ENCODE assay signal across 18 mouse cellular contexts in the genomic region with DNA sequence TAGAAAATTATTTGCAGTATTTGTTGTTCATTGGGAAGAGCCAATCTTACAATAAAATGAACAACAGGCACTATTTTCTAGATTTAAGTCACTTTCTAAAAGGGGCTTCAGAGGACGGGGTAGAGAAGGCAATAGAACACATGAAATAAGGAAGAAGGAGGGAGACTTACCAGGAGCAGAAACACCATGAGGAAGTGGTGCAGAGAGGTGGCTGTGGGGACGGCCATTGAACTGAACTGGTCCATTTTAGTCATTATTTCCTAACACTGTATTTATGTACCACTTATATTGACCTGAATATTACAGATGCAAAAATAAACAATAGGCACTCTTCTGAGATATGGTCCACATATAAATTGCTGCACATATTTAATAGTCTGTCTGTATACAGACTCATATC. TPM values are rescaled to one million over a fixed set of nuclear protein-coding genes. Genes with fewer than 3 reads are reported as not detected.
"Had no signal": no experiment of that assay in that cellular context is flagged by ENCODE, and none has a peak within 500 bp of the region (broad histone marks: within the 10 kb centered on the region; RNA-seq: fewer than 3 reads in every experiment).

No protein-coding gene starts in this region.

- H3K4me1 ChIP-seq: neural tube, embryonic 12.5 days had no signal

- DNase-seq: kidney, adult 8-10 months; kidney, postnatal 25 days; layer of hippocampus, adult 9-11 months; layer of hippocampus, postnatal 36 days; liver; lung, adult 2 months; right cerebral cortex, postnatal 25 days; thymus, postnatal 4 days had no signal

- H3K4me3 ChIP-seq: limb, embryonic 12.5 days; midbrain, embryonic 13.5 days; neural tube, embryonic 12.5 days had no signal

- H3K27me3 ChIP-seq: limb, embryonic 12.5 days; midbrain, embryonic 13.5 days; neural tube, embryonic 12.5 days had no signal

- H3K9ac ChIP-seq: limb, embryonic 12.5 days; liver, embryonic 14.5 days; midbrain, embryonic 13.5 days; neural tube, embryonic 12.5 days had no signal

- H3K36me3 ChIP-seq: limb, embryonic 12.5 days; midbrain, embryonic 13.5 days; neural tube, embryonic 12.5 days had no signal

- H3K4me2 ChIP-seq: limb, embryonic 12.5 days; midbrain, embryonic 13.5 days; neural tube, embryonic 12.5 days had no signal

- H3K9me3 ChIP-seq: limb, embryonic 12.5 days; midbrain, embryonic 13.5 days; neural tube, embryonic 12.5 days had no signal

- H3K27ac ChIP-seq: limb, embryonic 12.5 days; liver, embryonic 14.5 days; midbrain, embryonic 13.5 days; neural tube, embryonic 12.5 days; stomach, postnatal 0 days had no signal

- ATAC-seq: lung, postnatal 0 days; midbrain, embryonic 13.5 days had no signal

RNA-seq across cellular contexts. Expression of a gene that starts 3.4 kb away (rescaled TPM):
- total RNA-seq: layer of hippocampus, adult 18-20 months; layer of hippocampus, postnatal 36 days; left cerebral cortex, postnatal 36 days had no signal
- polyA plus RNA-seq: kidney, embryonic 16.5 days; limb, embryonic 12.5 days; liver, embryonic 14.5 days; lung, adult 2 months; lung, postnatal 0 days; midbrain, embryonic 13.5 days; neural tube, embryonic 12.5 days; small intestine, adult 2 months; stomach, postnatal 0 days had no signal
